Mouse (Mus musculus): ENCODE measurements at regions not wholly inside any gene's neighbourhood (a gene's known extent, or its start where the extent isn't known, plus 50 kb on each side); places are given as distances from the start of the nearest gene placed in this dataset.

DNA sequence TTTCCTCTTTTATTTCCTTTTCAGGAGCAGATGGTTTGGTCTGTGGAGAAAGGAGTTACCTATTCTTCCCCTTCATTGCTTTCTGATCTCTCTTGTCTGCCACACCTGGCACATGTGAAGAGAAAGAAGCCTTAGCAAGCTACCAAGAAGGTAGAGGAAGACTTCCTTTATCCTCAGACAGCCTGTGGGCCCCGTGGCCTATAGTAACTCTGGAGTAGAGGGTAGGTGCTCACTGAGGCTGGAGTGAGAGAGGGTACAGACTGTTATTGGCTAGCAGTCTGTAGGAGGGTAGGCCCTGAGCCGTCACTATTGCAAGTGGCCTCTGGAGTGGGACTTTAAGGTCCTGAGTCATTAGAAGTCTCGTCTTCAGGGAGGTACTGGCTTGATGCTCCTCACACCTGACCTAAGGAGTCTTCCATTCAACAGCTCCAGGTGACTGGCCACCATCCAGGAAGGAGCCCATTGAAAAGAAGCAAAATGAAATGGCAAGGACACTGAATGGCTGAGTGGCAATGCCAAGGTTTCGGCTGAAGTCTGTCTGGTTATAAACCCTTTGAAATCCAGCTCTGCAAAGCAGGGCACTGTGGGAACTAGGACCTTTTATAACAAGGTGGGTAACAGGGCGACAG is 186.2 kb upstream of the Map3k1 start:
- intact Hi-C loops (cut with DNase I): no loop called here
- DNase-seq (ENCODE audit: low spot score in 2 of 2): no peak

- DNase-seq (ENCODE audit: low spot score in 2 of 2): no peak
- intact Hi-C loops (cut with DNase I): no loop called here
Observed at GRCm38 (mm10) chr13:111995716-111996115, 186.9 kb upstream of the Map3k1 start.

DNA sequence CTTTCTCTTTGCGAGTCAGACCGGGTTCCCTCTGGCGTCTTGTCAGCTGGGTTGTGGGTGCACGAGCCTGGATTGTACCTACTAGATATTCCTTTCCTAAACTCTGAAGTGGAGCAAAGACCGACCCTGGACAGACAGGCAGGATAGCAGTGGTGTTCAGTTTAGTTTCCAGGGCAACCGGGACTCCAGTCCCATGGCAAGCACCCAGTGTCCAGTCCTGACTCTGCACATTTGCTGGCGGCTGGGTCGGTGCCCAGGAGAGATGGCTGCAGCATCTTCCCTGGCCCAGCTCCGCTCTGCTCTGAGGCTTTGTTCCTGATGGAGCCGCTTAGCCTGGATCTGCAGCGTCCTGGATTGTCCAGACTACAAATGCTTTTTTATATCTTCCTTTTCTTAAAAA is 188.1 kb upstream of the Map3k1 start:
- intact Hi-C loops (cut with DNase I): no loop called here
- peak; percentile 20 to 36 for DNase-seq (ENCODE audit: low spot score in 2 of 2)

- DNase-seq (ENCODE audit: low spot score in 2 of 2): no peak
- intact Hi-C loops (cut with DNase I): no loop called here
Observed at GRCm38 (mm10) chr13:111997980-111998945, 189.5 kb upstream of the Map3k1 start.

GRCm38 (mm10) chr13:111999647-112000292 is 191.0 kb upstream of the Map3k1 start:
- intact Hi-C loops (cut with DNase I): no loop called here
- DNase-seq (ENCODE audit: low spot score in 2 of 2): no peak

DNA sequence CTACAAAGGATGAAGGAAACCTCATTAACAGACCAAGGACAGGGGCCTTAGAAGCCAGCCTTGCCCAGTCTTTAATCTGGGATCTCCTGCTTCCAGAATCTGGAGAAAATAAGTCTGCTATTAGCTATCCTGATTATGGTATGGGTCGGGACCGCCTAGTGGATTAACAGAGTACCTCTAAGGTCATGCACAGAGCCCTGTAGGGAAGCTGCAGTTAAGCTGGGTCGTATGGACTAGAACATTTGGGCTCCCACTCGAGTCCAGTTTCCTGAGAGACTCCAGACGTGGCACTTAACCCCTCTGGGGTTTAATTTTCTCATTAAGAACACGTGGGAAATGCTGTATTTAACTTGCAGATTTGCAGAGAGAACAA is 191.5 kb upstream of the Map3k1 start:
- intact Hi-C loops (cut with DNase I): no loop called here
- DNase-seq (ENCODE audit: low spot score in 2 of 2): no peak

DNA sequence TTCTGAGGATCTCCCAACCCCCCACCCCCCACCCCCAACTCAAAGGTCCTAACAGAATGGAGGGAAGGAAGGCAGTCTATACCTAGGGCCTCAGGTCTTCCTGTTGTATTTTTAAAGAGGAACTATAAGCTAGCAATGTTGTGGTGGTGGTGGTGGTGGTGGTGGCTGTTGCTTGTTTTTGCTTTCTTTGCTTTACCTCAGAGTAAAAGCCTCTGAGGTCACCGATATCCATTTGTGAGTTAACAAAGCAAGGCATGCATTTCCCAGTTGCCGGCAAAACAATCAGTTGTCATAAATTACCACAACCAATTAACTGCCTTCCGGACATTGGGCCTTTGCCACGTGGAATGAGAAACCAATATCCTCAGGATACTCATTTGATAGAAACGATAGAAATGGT is 191.9 kb upstream of the Map3k1 start:
- no peak for DNase-seq (ENCODE audit: low spot score in 2 of 2)
- intact Hi-C loops (cut with DNase I): no loop called here

DNA sequence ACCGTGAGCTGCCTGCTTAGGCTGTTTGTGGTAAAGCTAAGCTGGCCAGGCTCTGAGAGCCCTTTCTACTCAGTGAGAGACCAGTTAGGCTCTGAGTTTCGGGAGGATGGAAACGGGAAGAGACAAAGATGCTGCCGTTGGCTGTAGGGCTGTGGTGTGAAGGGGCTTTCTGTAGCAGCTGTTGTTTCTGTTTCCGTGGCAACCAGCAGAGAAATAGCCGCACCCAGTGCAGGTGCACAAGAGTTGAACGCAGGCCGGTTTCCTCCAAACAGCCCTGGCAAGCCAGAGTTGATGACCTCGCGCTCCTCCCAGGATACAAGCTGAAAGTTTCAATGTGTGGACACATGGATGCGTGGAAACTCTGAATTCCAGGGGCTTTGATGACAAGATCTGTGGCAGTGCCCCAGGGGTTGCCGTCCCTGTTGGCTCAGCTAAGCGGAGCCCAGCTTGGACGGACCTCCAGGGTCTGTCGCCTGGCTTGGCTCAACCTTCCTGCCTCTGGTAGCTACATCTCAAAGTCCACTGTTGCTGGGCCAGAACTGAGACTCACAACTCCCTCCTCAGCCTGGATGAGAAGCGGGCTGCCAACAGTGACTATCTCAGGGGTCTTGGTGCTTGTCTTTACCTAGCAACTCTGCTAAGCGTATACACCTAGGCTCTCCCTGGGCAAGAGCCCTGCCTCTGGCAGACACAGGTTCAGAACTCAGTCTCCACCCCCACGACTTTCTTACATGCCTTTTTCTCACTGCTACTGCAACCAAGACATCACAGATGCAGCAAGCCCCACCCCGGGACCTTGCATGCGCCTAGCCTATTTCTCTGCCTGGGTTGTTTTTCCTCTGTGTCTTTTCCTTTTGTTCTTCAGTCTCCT is 192.6 kb upstream of the Map3k1 start:
- intact Hi-C loops (cut with DNase I): no loop called here
- no peak for DNase-seq (ENCODE audit: low spot score in 2 of 2)

- intact Hi-C loops (cut with DNase I): no loop called here
- peak; percentile 21 to 63 for DNase-seq (ENCODE audit: low spot score in 2 of 2)
Observed at GRCm38 (mm10) chr13:112002661-112003347, 194.0 kb upstream of the Map3k1 start.

- no peak for DNase-seq (ENCODE audit: low spot score in 2 of 2)
- intact Hi-C loops (cut with DNase I): no loop called here
Observed at GRCm38 (mm10) chr13:112003445-112003844, 194.7 kb upstream of the Map3k1 start.

DNA sequence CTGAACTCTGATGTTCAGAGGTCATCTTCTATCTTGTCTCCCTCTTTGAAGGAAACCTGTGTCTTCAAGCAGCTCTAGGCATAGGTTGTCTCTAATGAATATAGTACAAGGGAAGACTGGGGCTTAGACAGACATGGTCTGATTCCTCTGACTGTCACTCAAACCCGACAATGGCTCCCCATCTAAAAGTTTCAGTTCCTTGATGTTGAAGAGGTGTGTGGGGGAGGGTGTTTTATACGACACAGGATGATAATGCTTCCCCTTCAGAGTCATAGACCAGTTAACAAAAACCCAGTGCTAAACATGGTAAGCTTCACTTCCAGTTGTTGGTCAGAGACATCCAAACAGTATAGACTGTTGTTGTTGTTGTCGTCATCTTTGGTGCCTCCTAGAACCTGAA is 195.3 kb upstream of the Map3k1 start:
- intact Hi-C loops (cut with DNase I): no loop called here

DNA sequence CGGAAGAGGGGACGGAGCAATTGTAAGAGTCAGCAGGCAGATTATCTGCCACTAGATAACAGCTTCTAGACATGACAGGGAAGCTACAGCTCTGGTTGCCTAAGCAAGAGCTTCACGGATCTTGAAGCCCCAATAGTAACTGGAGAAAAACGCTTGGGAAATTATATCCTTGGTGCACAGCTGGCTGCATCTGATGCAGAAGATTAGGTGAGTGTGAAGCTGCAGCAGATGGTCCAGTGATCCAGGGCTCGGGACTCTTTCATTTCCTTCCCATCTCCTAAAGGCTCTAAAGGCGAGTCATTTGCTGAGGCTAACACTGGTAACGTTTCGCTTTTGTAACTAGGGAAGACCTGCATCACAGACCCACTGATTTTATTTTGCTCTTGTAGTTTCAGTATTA is 196.6 kb upstream of the Map3k1 start:
- no peak for DNase-seq (ENCODE audit: low spot score in 2 of 2)
- intact Hi-C loops (cut with DNase I): no loop called here

More for the DNA sequence above, 195.3 kb upstream of the Map3k1 start:
- DNase-seq (ENCODE audit: low spot score in 2 of 2): no peak

GRCm38 (mm10) chr13:112008806-112009205 is 200.0 kb upstream of the Map3k1 start:
- intact Hi-C loops (cut with DNase I): no loop called here
- no peak for DNase-seq (ENCODE audit: low spot score in 2 of 2)

GRCm38 (mm10) chr13:112009288-112009687 is 200.5 kb upstream of the Map3k1 start:
- DNase-seq (ENCODE audit: low spot score in 2 of 2): no peak
- intact Hi-C loops (cut with DNase I): no loop called here

- no peak for DNase-seq (ENCODE audit: low spot score in 2 of 2)
- intact Hi-C loops (cut with DNase I): no loop called here
Observed at GRCm38 (mm10) chr13:112010464-112010863, 201.7 kb upstream of the Map3k1 start.

DNA sequence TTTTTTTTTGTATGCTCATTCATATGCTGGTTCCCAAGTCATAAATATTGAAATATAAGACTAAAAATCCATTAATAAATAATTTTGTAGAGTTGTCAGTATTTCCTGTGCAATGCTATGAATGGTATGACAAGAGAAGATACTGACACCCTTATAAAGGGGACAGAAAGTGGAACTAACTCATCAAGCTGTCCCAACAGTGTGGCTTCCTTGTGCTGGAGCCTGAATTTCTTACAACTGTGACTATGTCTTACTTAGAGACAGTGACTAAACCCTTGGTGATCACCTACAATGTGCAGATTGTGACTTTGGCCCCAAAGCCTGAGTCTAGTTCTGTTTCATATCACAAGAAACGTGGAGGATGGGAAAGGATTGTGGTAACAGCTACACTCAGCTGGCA is 203.8 kb upstream of the Map3k1 start:
- intact Hi-C loops (cut with DNase I): no loop called here
- DNase-seq (ENCODE audit: low spot score in 2 of 2): no peak

DNA sequence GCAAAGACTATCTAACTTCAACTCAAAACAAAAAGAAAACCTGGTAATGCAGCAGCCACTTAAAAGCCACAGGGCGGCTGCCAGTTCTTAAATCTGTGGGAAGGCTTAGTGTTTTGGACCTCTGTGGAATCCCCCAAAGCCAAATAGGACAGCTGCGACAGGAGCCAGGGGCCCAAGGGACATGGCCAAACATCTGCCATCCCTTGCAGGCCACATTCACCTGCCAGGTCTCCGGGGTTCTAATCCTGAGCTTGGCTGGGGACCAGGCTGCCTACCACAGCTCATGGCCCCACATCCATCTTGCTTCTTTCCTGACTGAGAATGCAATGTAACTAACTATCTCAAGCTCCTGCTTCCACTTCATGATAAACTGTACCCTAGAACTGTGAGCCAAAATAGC is 206.3 kb upstream of the Map3k1 start:
- intact Hi-C loops (cut with DNase I): no loop called here

GRCm38 (mm10) chr13:112016280-112016679 is 207.5 kb upstream of the Map3k1 start:
- intact Hi-C loops (cut with DNase I): no loop called here

More for the DNA sequence above, 206.3 kb upstream of the Map3k1 start:
- no peak for DNase-seq (ENCODE audit: low spot score in 2 of 2)

More at GRCm38 (mm10) chr13:112016280-112016679, 207.5 kb upstream of the Map3k1 start:
- DNase-seq (ENCODE audit: low spot score in 2 of 2): no peak
